Mouse (Mus musculus): Measurements from ENCODE around the gene Heatr4.

- TF ChIP-seq MAX (IDR thresholded peaks at IDR 0.05; ENCODE audit: low read length) (no peak), E2F4 (IDR thresholded peaks at IDR 0.05; ENCODE audit: borderline replicate concordance, low read depth, low read length) (no peak), RCOR1 (IDR thresholded peaks at IDR 0.05; ENCODE audit: low read depth, low read length) (no peak)
Observed at GRCm38 (mm10) chr12:84008729-84009128, 24.1 kb upstream of the Heatr4 start.

Measured in MEL (cell line).